Mouse (Mus musculus): ENCODE measurements at regions not wholly inside any gene's neighbourhood (a gene's known extent, or its start where the extent isn't known, plus 50 kb on each side); places are given as distances from the start of the nearest gene placed in this dataset.
"Not testable (repeated sequence)": the region's sequence is repeated elsewhere in the genome, so short reads cannot be mapped to it uniquely, and the experiment has no call there.

DNA sequence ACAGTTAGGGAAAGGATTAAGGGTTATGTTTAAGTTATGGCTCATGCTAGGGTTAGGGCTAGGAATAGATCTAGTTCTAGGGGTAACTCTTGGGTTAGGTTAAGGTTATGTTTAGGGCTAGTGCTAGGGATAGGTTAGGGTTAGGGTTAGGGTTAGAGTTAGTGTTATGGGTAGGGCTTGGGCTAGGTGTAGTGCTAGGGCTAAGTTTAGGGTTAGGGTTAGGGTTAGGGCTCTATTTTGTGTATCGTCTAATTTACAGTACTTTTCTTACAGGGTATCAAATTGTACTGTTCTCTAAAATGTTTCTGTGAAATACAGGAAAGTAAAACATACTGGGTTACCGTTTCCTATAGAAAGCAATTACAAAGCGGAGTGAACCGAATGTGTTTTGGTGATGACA, 64.8 kb downstream of the Ptchd3 start:
- DNase-seq (ENCODE audit: low spot score in 2 of 2) = no peak

DNA sequence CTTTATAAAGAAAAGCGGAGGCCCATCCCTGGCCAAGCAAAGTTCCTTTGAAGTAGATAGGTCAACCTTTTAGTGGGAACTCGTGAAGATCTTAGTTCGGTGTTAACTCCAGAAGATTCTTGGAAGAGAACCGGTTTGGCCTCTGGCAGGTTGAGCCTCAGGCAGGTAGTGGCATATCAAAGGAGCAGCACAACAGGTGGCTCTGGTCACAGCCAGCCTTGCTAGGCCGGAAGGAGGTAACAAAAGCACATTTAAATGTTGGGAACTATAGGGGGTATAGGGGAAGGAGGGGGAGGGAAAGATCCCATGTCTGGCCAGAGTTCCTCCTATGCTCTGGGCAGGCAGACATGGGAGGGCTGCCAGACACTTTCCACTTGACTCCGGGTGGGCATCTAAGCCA, 74.3 kb downstream of the Ptchd3 start:
- not testable (repeated sequence) for DNase-seq (ENCODE audit: low spot score in 2 of 2)

- not testable (repeated sequence) for DNase-seq (ENCODE audit: low spot score in 2 of 2)
Observed at GRCm38 (mm10) chr11:121924631-121925030, 94.6 kb downstream of the Ptchd3 start.

GRCm38 (mm10) chr11:121925043-121925442, 95.0 kb downstream of the Ptchd3 start:
- not testable (repeated sequence) for DNase-seq (ENCODE audit: low spot score in 2 of 2)

DNA sequence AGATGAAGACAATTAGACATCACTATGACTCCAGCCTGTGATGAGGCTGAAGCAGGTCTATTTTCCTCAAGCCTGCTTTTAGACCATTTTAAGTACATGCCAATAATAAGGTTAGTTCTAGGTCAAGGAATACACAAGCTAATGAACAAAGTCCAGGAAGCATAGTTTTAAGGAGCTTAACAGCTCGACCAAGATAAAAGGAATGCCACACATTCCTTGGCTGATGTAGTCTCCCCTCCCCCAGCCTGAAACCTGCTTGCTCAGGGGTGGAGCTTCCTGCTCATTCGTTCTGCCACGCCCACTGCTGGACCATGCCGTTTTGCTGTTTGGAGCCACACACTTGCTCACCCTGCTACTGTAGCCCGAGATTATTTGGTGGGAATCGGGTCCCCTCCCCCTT, 121.7 kb downstream of the Ptchd3 start:
- not testable (repeated sequence) for DNase-seq (ENCODE audit: low spot score in 2 of 2)

GRCm38 (mm10) chr11:121956367-121957235, 126.6 kb downstream of the Ptchd3 start:
- peak; percentile 14 to 61 for DNase-seq (ENCODE audit: low spot score in 2 of 2)

DNA sequence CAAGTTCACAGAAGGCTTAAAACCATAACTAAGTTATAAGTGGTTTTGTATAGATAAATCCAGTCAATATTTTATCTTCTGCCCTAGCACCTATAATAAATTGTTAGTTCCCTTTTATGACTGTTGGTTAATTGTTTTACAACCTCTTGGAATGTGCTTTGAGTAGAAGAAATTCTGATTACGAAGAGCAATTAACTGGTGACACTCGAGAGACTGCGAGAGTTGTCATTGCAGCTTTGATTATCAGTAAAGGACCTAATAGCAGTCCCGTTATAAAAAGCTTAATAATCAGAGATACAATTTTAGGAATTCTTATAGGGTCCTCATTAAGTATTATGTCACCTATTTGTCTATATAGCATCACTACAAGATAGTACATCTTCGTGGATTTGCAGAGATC, 128.7 kb downstream of the Ptchd3 start:
- not testable (repeated sequence) for DNase-seq (ENCODE audit: low spot score in 2 of 2)

DNA sequence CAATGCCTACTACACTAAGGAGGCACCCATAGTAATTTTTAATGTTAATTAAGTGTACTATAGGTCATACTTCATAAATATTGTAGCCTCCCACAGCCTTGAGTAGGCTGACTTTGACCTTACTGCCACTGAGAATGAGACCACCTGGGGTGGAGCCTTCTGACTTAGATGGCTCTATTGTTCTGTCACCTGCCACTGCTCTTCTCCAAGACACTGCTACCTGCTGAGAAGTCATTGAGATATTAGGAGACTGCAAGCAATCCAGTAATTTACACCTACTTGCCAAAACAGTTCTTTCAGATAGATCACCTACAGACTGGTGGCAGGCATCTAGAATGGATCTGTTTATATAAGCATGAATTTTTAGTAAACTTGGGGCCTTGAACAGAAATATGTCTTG, 134.1 kb downstream of the Ptchd3 start:
- DNase-seq (ENCODE audit: low spot score in 2 of 2) = not testable (repeated sequence)

GRCm38 (mm10) chr11:121965911-121966310, 135.9 kb downstream of the Ptchd3 start:
- not testable (repeated sequence) for DNase-seq (ENCODE audit: low spot score in 2 of 2)

Measured in spleen, postnatal 4 days (tissue).